Mouse (Mus musculus): Measurements from ENCODE around the gene Klhl31. TPM values are rescaled to one million over a fixed set of nuclear protein-coding genes. Genes with fewer than 3 reads are reported as not detected.

The Klhl31 gene
- not detected in 2 replicates for polyA plus RNA-seq (2012; ENCODE audit: insufficient read depth, insufficient read length, low replicate concordance, missing spikeins)

- Histone ChIP-seq H3K4me1 (ENCODE audit: control insufficient read depth, insufficient read depth, low read length) (no peaks in the 10 kb centered on the region; the same call in 1 of the 2 replicates), H3K27ac (ENCODE audit: insufficient read depth, low read depth, low read length) (no peak within 1 kb of the TSS), H3K4me3 (ENCODE audit: insufficient read depth, low read depth, low read length) (no peak within 1 kb of the TSS)
- 69% methylated on average over 10 of the region's 10 CpGs for WGBS
- TF ChIP-seq CTCF (IDR thresholded peaks at IDR 0.05; ENCODE audit: insufficient read depth, low read depth, low read length) (no peak), POLR2A (IDR thresholded peaks at IDR 0.05; ENCODE audit: insufficient read depth, low read depth, low read length) (no peak)
Observed at GRCm38 (mm10) chr9:77636450-77636951, at the start of gene Klhl31. Klhl31 (plus strand) TSS chr9:77636500.

- H3K4me1 ChIP-seq (ENCODE audit: control insufficient read depth, insufficient read depth, low read length) = peaks cover 7% of the 10 kb centered on the region
- H3K4me3 ChIP-seq (ENCODE audit: insufficient read depth, low read depth, low read length) = no peak overlapping the region
- H3K27ac ChIP-seq (ENCODE audit: insufficient read depth, low read depth, low read length) = no peak overlapping the region
- WGBS = 64% methylated on average over 6 of the region's 6 CpGs
- no peak for TF ChIP-seq POLR2A (IDR thresholded peaks at IDR 0.05; ENCODE audit: insufficient read depth, low read depth, low read length)
- TF ChIP-seq CTCF (IDR thresholded peaks at IDR 0.05; ENCODE audit: insufficient read depth, low read depth, low read length) = no peak
Observed at GRCm38 (mm10) chr9:77586806-77587591, 49.3 kb upstream of the Klhl31 start.

GRCm38 (mm10) chr9:77587616-77588015, 48.7 kb upstream of the Klhl31 start:
- Histone ChIP-seq H3K4me1 (ENCODE audit: control insufficient read depth, insufficient read depth, low read length) (peaks cover 8% of the 10 kb centered on the region; the same call in 1 of the 2 replicates), H3K4me3 (ENCODE audit: insufficient read depth, low read depth, low read length) (no peak overlapping the region), H3K27ac (ENCODE audit: insufficient read depth, low read depth, low read length) (no peak overlapping the region)
- TF ChIP-seq CTCF (IDR thresholded peaks at IDR 0.05; ENCODE audit: insufficient read depth, low read depth, low read length) (no peak), POLR2A (IDR thresholded peaks at IDR 0.05; ENCODE audit: insufficient read depth, low read depth, low read length) (no peak)
- 79% methylated on average over 7 of the region's 7 CpGs for WGBS

- Histone ChIP-seq H3K4me1 (ENCODE audit: control insufficient read depth, insufficient read depth, low read length) (peaks cover 5% of the 10 kb centered on the region; the same call in 1 of the 2 replicates), H3K27ac (ENCODE audit: insufficient read depth, low read depth, low read length) (no peak overlapping the region), H3K4me3 (ENCODE audit: insufficient read depth, low read depth, low read length) (no peak overlapping the region)
- 63% methylated on average over 2 of the region's 2 CpGs for WGBS
- TF ChIP-seq CTCF (IDR thresholded peaks at IDR 0.05; ENCODE audit: insufficient read depth, low read depth, low read length) (no peak), POLR2A (IDR thresholded peaks at IDR 0.05; ENCODE audit: insufficient read depth, low read depth, low read length) (no peak)
Observed at GRCm38 (mm10) chr9:77589496-77589895, 46.8 kb upstream of the Klhl31 start.

- H3K4me1 ChIP-seq (ENCODE audit: control insufficient read depth, insufficient read depth, low read length) = peaks cover 5% of the 10 kb centered on the region; the same call in 1 of the 2 replicates
- H3K4me3 ChIP-seq (ENCODE audit: insufficient read depth, low read depth, low read length) = no peak overlapping the region
- no peak overlapping the region for H3K27ac ChIP-seq (ENCODE audit: insufficient read depth, low read depth, low read length)
- 56% methylated on average over 4 of the region's 4 CpGs for WGBS
- TF ChIP-seq POLR2A (IDR thresholded peaks at IDR 0.05; ENCODE audit: insufficient read depth, low read depth, low read length) (no peak), CTCF (IDR thresholded peaks at IDR 0.05; ENCODE audit: insufficient read depth, low read depth, low read length) (no peak)
Observed at GRCm38 (mm10) chr9:77592423-77592822, 43.9 kb upstream of the Klhl31 start.

GRCm38 (mm10) chr9:77595006-77595626, 41.2 kb upstream of the Klhl31 start:
- H3K27ac ChIP-seq (ENCODE audit: insufficient read depth, low read depth, low read length) = peak overlapping the region; percentile 67; the same call in 1 of the 2 replicates

GRCm38 (mm10) chr9:77596355-77596754, 39.9 kb upstream of the Klhl31 start:
- TF ChIP-seq POLR2A (IDR thresholded peaks at IDR 0.05; ENCODE audit: insufficient read depth, low read depth, low read length) = no peak
- no peak for TF ChIP-seq CTCF (IDR thresholded peaks at IDR 0.05; ENCODE audit: insufficient read depth, low read depth, low read length)
- Histone ChIP-seq H3K4me3 (ENCODE audit: insufficient read depth, low read depth, low read length) (no peak overlapping the region), H3K27ac (ENCODE audit: insufficient read depth, low read depth, low read length) (no peak overlapping the region), H3K4me1 (ENCODE audit: control insufficient read depth, insufficient read depth, low read length) (peaks cover 5% of the 10 kb centered on the region; the same call in 1 of the 2 replicates)
- 16% methylated on average over 7 of the region's 7 CpGs for WGBS

More at GRCm38 (mm10) chr9:77595006-77595626, 41.2 kb upstream of the Klhl31 start:
- H3K4me1 ChIP-seq (ENCODE audit: control insufficient read depth, insufficient read depth, low read length) = peaks cover 5% of the 10 kb centered on the region; the same call in 1 of the 2 replicates
- 9% methylated on average over 12 of the region's 12 CpGs for WGBS
- TF ChIP-seq CTCF (IDR thresholded peaks at IDR 0.05; ENCODE audit: insufficient read depth, low read depth, low read length) (no peak), POLR2A (IDR thresholded peaks at IDR 0.05; ENCODE audit: insufficient read depth, low read depth, low read length) (no peak)
- H3K4me3 ChIP-seq (ENCODE audit: insufficient read depth, low read depth, low read length) = no peak overlapping the region

GRCm38 (mm10) chr9:77598560-77598959, 37.7 kb upstream of the Klhl31 start:
- H3K27ac ChIP-seq (ENCODE audit: insufficient read depth, low read depth, low read length) = no peak overlapping the region
- H3K4me1 ChIP-seq (ENCODE audit: control insufficient read depth, insufficient read depth, low read length) = no peaks in the 10 kb centered on the region
- TF ChIP-seq POLR2A (IDR thresholded peaks at IDR 0.05; ENCODE audit: insufficient read depth, low read depth, low read length) (no peak), CTCF (IDR thresholded peaks at IDR 0.05; ENCODE audit: insufficient read depth, low read depth, low read length) (no peak)
- 85% methylated on average over 3 of the region's 3 CpGs for WGBS
- H3K4me3 ChIP-seq (ENCODE audit: insufficient read depth, low read depth, low read length) = no peak overlapping the region
